Mouse (Mus musculus): ENCODE measurements around the gene Fbxw13. TPM values are rescaled to one million over a fixed set of nuclear protein-coding genes. Genes with fewer than 3 reads are reported as not detected.
"Not testable (repeated sequence)": the region's sequence is repeated elsewhere in the genome, so short reads cannot be mapped to it uniquely, and the experiment has no call there.

Fbxw13 gene
- not detected in 2 replicates for polyA plus RNA-seq (2014; fragmentation: Nextera tagmentation; extraction: Ambion mirVana)

- not testable (repeated sequence) for H3K36me3 ChIP-seq (ENCODE audit: control insufficient read depth, insufficient read depth, low read length); ATAC-seq (ENCODE audit: insufficient number of reproducible peaks, insufficient read depth, low FRiP score, low read depth); H3K4me1 ChIP-seq (ENCODE audit: control insufficient read depth, insufficient read depth, low read length); H3K9ac ChIP-seq (replicated peaks; ENCODE audit: low read depth, low read length); H3K4me2 ChIP-seq (replicated peaks; ENCODE audit: low read depth, low read length); H3K27me3 ChIP-seq (ENCODE audit: control insufficient read depth, insufficient read depth, low read length); H3K27ac ChIP-seq (ENCODE audit: low read length); H3K4me3 ChIP-seq (ENCODE audit: low read depth, low read length); H3K9me3 ChIP-seq (ENCODE audit: control insufficient read depth, low read depth, low read length)
- 79% methylated on average over 3 of the region's 3 CpGs for WGBS
Observed at GRCm38 (mm10) chr9:109195875-109196274, at the start of gene Fbxw13. Fbxw13 (minus strand) TSS chr9:109195975.

GRCm38 (mm10) chr9:109234654-109235053 is 38.9 kb upstream of the Fbxw13 start, which contains the start of gene Fbxw20:
Fbxw20 (minus strand) TSS chr9:109234754.
- H3K4me2 ChIP-seq (replicated peaks; ENCODE audit: low read depth, low read length): no peak within 1 kb of the TSS
- H3K36me3 ChIP-seq (ENCODE audit: control insufficient read depth, insufficient read depth, low read length): no peaks in the 10 kb centered on the region
- no peaks in the 10 kb centered on the region for H3K9me3 ChIP-seq (ENCODE audit: control insufficient read depth, low read depth, low read length)
- H3K4me3 ChIP-seq (ENCODE audit: low read depth, low read length): no peak within 1 kb of the TSS
- no peaks in the 10 kb centered on the region for H3K4me1 ChIP-seq (ENCODE audit: control insufficient read depth, insufficient read depth, low read length)
- H3K9ac ChIP-seq (replicated peaks; ENCODE audit: low read depth, low read length): no peak within 1 kb of the TSS
- no peak for ATAC-seq (ENCODE audit: insufficient number of reproducible peaks, insufficient read depth, low FRiP score, low read depth)
- no peak within 1 kb of the TSS for H3K27ac ChIP-seq (ENCODE audit: low read length)
- WGBS: 71% methylated on average over 1 of the region's 1 CpGs
- H3K27me3 ChIP-seq (ENCODE audit: control insufficient read depth, insufficient read depth, low read length): no peaks in the 10 kb centered on the region

- H3K4me3 ChIP-seq (ENCODE audit: low read depth, low read length): no peak overlapping the region
- no peak overlapping the region for H3K9ac ChIP-seq (replicated peaks; ENCODE audit: low read depth, low read length)
- ATAC-seq (ENCODE audit: insufficient number of reproducible peaks, insufficient read depth, low FRiP score, low read depth): no peak
- H3K27ac ChIP-seq (ENCODE audit: low read length): no peak overlapping the region
- no peak overlapping the region for H3K4me2 ChIP-seq (replicated peaks; ENCODE audit: low read depth, low read length)
- H3K4me1 ChIP-seq (ENCODE audit: control insufficient read depth, insufficient read depth, low read length): no peaks in the 10 kb centered on the region
- H3K27me3 ChIP-seq (ENCODE audit: control insufficient read depth, insufficient read depth, low read length): no peaks in the 10 kb centered on the region
- H3K9me3 ChIP-seq (ENCODE audit: control insufficient read depth, low read depth, low read length): no peaks in the 10 kb centered on the region
- WGBS: 62% methylated on average over 6 of the region's 6 CpGs
- H3K36me3 ChIP-seq (ENCODE audit: control insufficient read depth, insufficient read depth, low read length): no peaks in the 10 kb centered on the region
Observed at GRCm38 (mm10) chr9:109218449-109218848, 22.7 kb upstream of the Fbxw13 start.

- H3K36me3 ChIP-seq (ENCODE audit: control insufficient read depth, insufficient read depth, low read length); ATAC-seq (ENCODE audit: insufficient number of reproducible peaks, insufficient read depth, low FRiP score, low read depth); H3K4me2 ChIP-seq (replicated peaks; ENCODE audit: low read depth, low read length); H3K4me3 ChIP-seq (ENCODE audit: low read depth, low read length); H3K4me1 ChIP-seq (ENCODE audit: control insufficient read depth, insufficient read depth, low read length); H3K9me3 ChIP-seq (ENCODE audit: control insufficient read depth, low read depth, low read length); H3K9ac ChIP-seq (replicated peaks; ENCODE audit: low read depth, low read length); H3K27ac ChIP-seq (ENCODE audit: low read length); H3K27me3 ChIP-seq (ENCODE audit: control insufficient read depth, insufficient read depth, low read length): not testable (repeated sequence)
- WGBS: 61% methylated on average over 1 of the region's 1 CpGs
Observed at GRCm38 (mm10) chr9:109201347-109201746, 5.6 kb upstream of the Fbxw13 start.

GRCm38 (mm10) chr9:109200349-109200748 is 4.6 kb upstream of the Fbxw13 start:
- Histone ChIP-seq H3K4me1 (ENCODE audit: control insufficient read depth, insufficient read depth, low read length) (no peaks in the 10 kb centered on the region), H3K27me3 (ENCODE audit: control insufficient read depth, insufficient read depth, low read length) (no peaks in the 10 kb centered on the region), H3K4me3 (ENCODE audit: low read depth, low read length) (no peak overlapping the region), H3K27ac (ENCODE audit: low read length) (no peak overlapping the region), H3K9me3 (ENCODE audit: control insufficient read depth, low read depth, low read length) (no peaks in the 10 kb centered on the region), H3K9ac (replicated peaks; ENCODE audit: low read depth, low read length) (no peak overlapping the region), H3K4me2 (replicated peaks; ENCODE audit: low read depth, low read length) (no peak overlapping the region), H3K36me3 (ENCODE audit: control insufficient read depth, insufficient read depth, low read length) (no peaks in the 10 kb centered on the region)
- WGBS: 98% methylated on average over 1 of the region's 1 CpGs
- no peak for ATAC-seq (ENCODE audit: insufficient number of reproducible peaks, insufficient read depth, low FRiP score, low read depth)

- no peaks in the 10 kb centered on the region for H3K36me3 ChIP-seq (ENCODE audit: control insufficient read depth, insufficient read depth, low read length)
- no peak for ATAC-seq (ENCODE audit: insufficient number of reproducible peaks, insufficient read depth, low FRiP score, low read depth)
- H3K4me3 ChIP-seq (ENCODE audit: low read depth, low read length): no peak overlapping the region
- H3K4me1 ChIP-seq (ENCODE audit: control insufficient read depth, insufficient read depth, low read length): no peaks in the 10 kb centered on the region
- H3K9me3 ChIP-seq (ENCODE audit: control insufficient read depth, low read depth, low read length): no peaks in the 10 kb centered on the region
- H3K27ac ChIP-seq (ENCODE audit: low read length): no peak overlapping the region
- 54% methylated on average over 1 of the region's 1 CpGs for WGBS
- H3K9ac ChIP-seq (replicated peaks; ENCODE audit: low read depth, low read length): no peak overlapping the region
- no peak overlapping the region for H3K4me2 ChIP-seq (replicated peaks; ENCODE audit: low read depth, low read length)
- H3K27me3 ChIP-seq (ENCODE audit: control insufficient read depth, insufficient read depth, low read length): no peaks in the 10 kb centered on the region
Observed at GRCm38 (mm10) chr9:109199353-109199752, 3.6 kb upstream of the Fbxw13 start.

- 97% methylated on average over 1 of the region's 1 CpGs for WGBS
- H3K27ac ChIP-seq (ENCODE audit: low read length): no peak overlapping the region
- H3K36me3 ChIP-seq (ENCODE audit: control insufficient read depth, insufficient read depth, low read length): no peaks in the 10 kb centered on the region
- no peak overlapping the region for H3K9ac ChIP-seq (replicated peaks; ENCODE audit: low read depth, low read length)
- H3K9me3 ChIP-seq (ENCODE audit: control insufficient read depth, low read depth, low read length): no peaks in the 10 kb centered on the region
- H3K4me3 ChIP-seq (ENCODE audit: low read depth, low read length): no peak overlapping the region
- H3K4me1 ChIP-seq (ENCODE audit: control insufficient read depth, insufficient read depth, low read length): no peaks in the 10 kb centered on the region
- no peaks in the 10 kb centered on the region for H3K27me3 ChIP-seq (ENCODE audit: control insufficient read depth, insufficient read depth, low read length)
- no peak for ATAC-seq (ENCODE audit: insufficient number of reproducible peaks, insufficient read depth, low FRiP score, low read depth)
- no peak overlapping the region for H3K4me2 ChIP-seq (replicated peaks; ENCODE audit: low read depth, low read length)
Observed at GRCm38 (mm10) chr9:109177208-109177607, 18.6 kb downstream of the Fbxw13 start.

GRCm38 (mm10) chr9:109176301-109176700 is 19.5 kb downstream of the Fbxw13 start:
- no peak for ATAC-seq (ENCODE audit: insufficient number of reproducible peaks, insufficient read depth, low FRiP score, low read depth)
- 77% methylated on average over 1 of the region's 1 CpGs for WGBS
- H3K27me3 ChIP-seq (ENCODE audit: control insufficient read depth, insufficient read depth, low read length): no peaks in the 10 kb centered on the region
- H3K36me3 ChIP-seq (ENCODE audit: control insufficient read depth, insufficient read depth, low read length): no peaks in the 10 kb centered on the region
- H3K4me1 ChIP-seq (ENCODE audit: control insufficient read depth, insufficient read depth, low read length): no peaks in the 10 kb centered on the region
- H3K4me2 ChIP-seq (replicated peaks; ENCODE audit: low read depth, low read length): no peak overlapping the region
- no peak overlapping the region for H3K9ac ChIP-seq (replicated peaks; ENCODE audit: low read depth, low read length)
- no peaks in the 10 kb centered on the region for H3K9me3 ChIP-seq (ENCODE audit: control insufficient read depth, low read depth, low read length)
- H3K27ac ChIP-seq (ENCODE audit: low read length): no peak overlapping the region
- no peak overlapping the region for H3K4me3 ChIP-seq (ENCODE audit: low read depth, low read length)

- no peaks in the 10 kb centered on the region for H3K36me3 ChIP-seq (ENCODE audit: control insufficient read depth, insufficient read depth, low read length)
- no peak overlapping the region for H3K27ac ChIP-seq (ENCODE audit: low read length)
- no peak for ATAC-seq (ENCODE audit: insufficient number of reproducible peaks, insufficient read depth, low FRiP score, low read depth)
- H3K4me1 ChIP-seq (ENCODE audit: control insufficient read depth, insufficient read depth, low read length): no peaks in the 10 kb centered on the region
- H3K9ac ChIP-seq (replicated peaks; ENCODE audit: low read depth, low read length): no peak overlapping the region
- no peaks in the 10 kb centered on the region for H3K9me3 ChIP-seq (ENCODE audit: control insufficient read depth, low read depth, low read length)
- H3K27me3 ChIP-seq (ENCODE audit: control insufficient read depth, insufficient read depth, low read length): no peaks in the 10 kb centered on the region
- H3K4me3 ChIP-seq (ENCODE audit: low read depth, low read length): no peak overlapping the region
- no peak overlapping the region for H3K4me2 ChIP-seq (replicated peaks; ENCODE audit: low read depth, low read length)
Observed at GRCm38 (mm10) chr9:109167316-109167715, 28.5 kb downstream of the Fbxw13 start.
